Mouse (Mus musculus): Measurements from ENCODE around the gene Myo18a.

GRCm38 (mm10) chr11:77746652-77747051, 16.4 kb upstream of the Myo18a start:
- no peak for TF ChIP-seq MAFK (IDR thresholded peaks at IDR 0.05; ENCODE audit: insufficient read depth, low read depth, low read length)
- TF ChIP-seq HCFC1 (IDR thresholded peaks at IDR 0.05; ENCODE audit: borderline replicate concordance, insufficient read depth, low read length) = no peak
- no peak for TF ChIP-seq ZC3H11A (IDR thresholded peaks at IDR 0.05; ENCODE audit: borderline replicate concordance, low read depth, low read length)
- TF ChIP-seq ZNF384 (IDR thresholded peaks at IDR 0.05; ENCODE audit: low read depth, low read length) = no peak

Measured in ES-E14 (cell line).